Mouse (Mus musculus) hindbrain, embryonic 16.5 days (tissue): ENCODE data around the gene 4930518I15Rik. TPM values are rescaled to one million over a fixed set of nuclear protein-coding genes. Genes with fewer than 3 reads are reported as not detected.
A peak's percentile ranks its signal among the peaks of the same experiment; 100 is the strongest.
"Not testable (repeated sequence)": the region's sequence is repeated elsewhere in the genome, so short reads cannot be mapped to it uniquely, and the experiment has no call there.

Experiments
- ATAC-seq: fragments of 200-750 bp; cut with Nextera tagmentation; 2 replicates; pipeline ENCODE4 v1.8.0; 2017; ENCODE audit warnings: moderate TSS enrichment, moderate library complexity
- H3K27ac ChIP-seq: fragments of 300-500 bp; sonication (generic); 2 replicates; pipeline ENCODE4 v1.5.1; 2014; ENCODE audit warnings: low read depth, mild to moderate bottlenecking, control low read depth, low read length, moderate library complexity
- H3K27me3 ChIP-seq: fragments of 300-500 bp; sonication (generic); replicated peaks from 2 replicates; pipeline ENCODE4 v1.6.1; 2014; ENCODE audit warnings: low read length; ENCODE audit not compliant: control insufficient read depth, insufficient read depth
- H3K36me3 ChIP-seq: fragments of 300-500 bp; sonication (generic); 2 replicates; pipeline ENCODE4 v1.6.1; 2014; ENCODE audit warnings: mild to moderate bottlenecking, low read length, moderate library complexity, mixed read lengths; ENCODE audit not compliant: control insufficient read depth, insufficient read depth
- H3K4me1 ChIP-seq: fragments of 300-500 bp; sonication (generic); 2 replicates; pipeline ENCODE4 v1.6.1; 2014; ENCODE audit warnings: low read depth, low read length; ENCODE audit not compliant: control insufficient read depth, insufficient read depth
- H3K4me2 ChIP-seq: fragments of 300-500 bp; sonication (generic); 2 replicates; pipeline ENCODE4 v1.6.1; 2014; ENCODE audit warnings: mild to moderate bottlenecking, low read length, control low read depth, moderate library complexity
- H3K4me3 ChIP-seq: fragments of 300-500 bp; sonication (generic); 2 replicates; pipeline ENCODE4 v1.5.1; 2014; ENCODE audit warnings: mild to moderate bottlenecking, low read length, control low read depth, moderate library complexity
- H3K9ac ChIP-seq: fragments of 300-500 bp; sonication (generic); 2 replicates; pipeline ENCODE4 v1.6.1; 2014; ENCODE audit warnings: low read depth, mild to moderate bottlenecking, control low read depth, low read length, moderate library complexity
- H3K9me3 ChIP-seq: fragments of 300-500 bp; sonication (generic); 2 replicates; pipeline ENCODE4 v1.6.1; 2014; ENCODE audit warnings: mild to moderate bottlenecking, low read length, moderate library complexity; ENCODE audit not compliant: control insufficient read depth
- WGBS: fragments of 180-500 bp; shearing (Covaris S2); extraction: QIAGEN DNeasy Blood & Tissue Kit; methylation state at CpG from one replicate; pipeline ENCODE4 v1.1.7; 2014; 5-methylcytosine and 5-hydroxymethylcytosine counted together
- polyA plus RNA-seq: library from polyadenylated mRNA; unstranded; fragments of >200 nt; fragmentation: Nextera tagmentation; extraction: Ambion mirVana; gene quantifications from 2 replicates; pipeline ENCODE4 v1.2.1, GENCODE M21; 2015

4930518I15Rik gene
- polyA plus RNA-seq, 1 experiment from 2014 or later: 6.9 TPM

DNA sequence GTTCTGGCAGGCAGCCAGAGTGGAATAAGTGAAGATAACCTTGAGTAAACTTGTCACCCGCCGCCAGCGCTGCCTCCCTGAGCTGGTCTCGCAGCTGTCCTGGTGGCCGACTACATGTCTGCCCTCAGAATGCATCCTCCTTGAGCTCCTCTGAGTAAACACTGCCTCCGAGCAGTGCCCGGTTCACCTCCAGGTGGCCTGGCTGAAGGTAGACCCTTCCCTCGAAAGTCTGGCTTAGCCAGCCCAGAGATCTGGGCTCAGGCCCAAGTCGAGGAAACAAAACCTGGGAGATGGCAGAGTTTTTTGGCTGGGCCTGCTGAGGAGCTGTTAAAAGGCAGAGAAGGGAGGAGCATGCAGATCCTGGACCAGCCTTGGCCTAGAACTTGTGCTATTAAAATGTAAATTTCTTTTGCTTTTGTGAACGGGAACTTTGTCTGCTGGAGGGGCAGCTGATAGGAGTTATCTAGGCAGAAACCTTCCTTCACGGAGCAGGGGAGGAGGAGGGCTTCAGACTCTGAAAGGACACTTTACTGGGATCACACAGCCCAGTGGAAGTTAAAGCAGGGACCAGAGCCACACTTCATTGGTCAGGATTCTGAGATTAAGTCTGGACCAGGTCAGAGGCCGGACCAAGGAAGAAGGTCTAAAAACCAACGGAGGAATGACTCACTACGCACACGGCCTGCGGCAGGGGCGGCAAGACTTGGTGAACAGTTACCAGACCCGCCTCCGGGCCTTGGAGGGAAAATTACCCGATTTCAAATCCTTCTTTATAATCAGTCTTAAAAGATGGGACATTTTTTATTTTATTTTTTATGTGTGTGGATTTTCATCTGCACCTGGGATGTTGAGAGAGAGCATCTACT is 15.7 kb downstream of the 4930518I15Rik start:
- Histone ChIP-seq H3K36me3 (no peaks in the 10 kb centered on the region), H3K4me3 (peak overlapping the region; percentile 66), H3K27ac (peak overlapping the region; percentile 84), H3K9me3 (no peaks in the 10 kb centered on the region), H3K4me2 (peak overlapping the region; percentile 98), H3K4me1 (peaks cover 34% of the 10 kb centered on the region), H3K27me3 (peaks cover 19% of the 10 kb centered on the region), H3K9ac (peak overlapping the region; percentile 74; the same call in 1 of the 2 replicates)
- peak; percentile 43 for ATAC-seq
- 9% methylated on average over 20 of the region's 20 CpGs for WGBS

DNA sequence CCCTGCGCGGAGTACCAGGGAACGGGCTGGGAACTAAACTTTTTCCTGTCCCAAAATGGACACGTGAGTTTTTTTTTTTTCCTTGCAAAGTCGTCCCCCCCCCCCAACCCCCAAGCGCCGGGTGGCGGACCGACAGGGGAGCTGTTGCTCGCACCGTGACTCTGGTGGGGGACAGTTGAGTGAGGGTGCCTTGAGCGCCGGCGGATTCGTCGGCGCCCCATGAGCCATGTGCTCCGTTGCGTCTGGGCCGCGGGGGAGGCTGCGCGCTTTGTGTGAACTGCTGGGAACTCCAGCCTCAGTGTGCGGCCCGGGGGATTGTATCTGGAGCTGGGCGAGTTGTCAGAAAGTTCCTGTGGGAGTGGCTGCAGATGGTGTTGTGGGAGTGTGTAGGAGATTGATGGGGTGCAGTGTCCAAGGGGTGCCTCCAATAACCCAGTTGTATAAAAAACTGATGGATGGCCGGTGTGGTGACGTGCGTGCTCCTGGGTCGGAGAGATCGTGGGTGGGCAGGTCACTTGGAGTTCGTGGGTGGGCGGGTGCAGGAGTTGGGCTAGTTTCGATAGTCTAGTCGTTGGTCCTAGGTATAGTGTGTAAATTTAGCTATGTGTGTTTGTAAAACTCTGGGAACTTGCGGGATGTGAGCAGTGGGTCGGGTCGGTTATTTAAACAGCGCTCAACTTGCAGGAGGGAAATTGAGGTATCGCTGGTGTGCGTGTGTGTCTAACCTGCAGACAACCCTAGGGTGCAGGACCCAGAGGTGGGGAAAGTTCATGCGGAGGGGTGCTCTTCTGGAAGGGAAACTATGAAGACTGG is 16.5 kb downstream of the 4930518I15Rik start:
- under 1% methylated on average over 41 of the region's 42 CpGs for WGBS
- Histone ChIP-seq H3K36me3 (no peaks in the 10 kb centered on the region), H3K9me3 (no peaks in the 10 kb centered on the region), H3K27ac (peak overlapping the region; percentile 84), H3K4me3 (peak overlapping the region; percentile 66), H3K4me1 (peaks cover 34% of the 10 kb centered on the region), H3K9ac (peak overlapping the region; percentile 74), H3K4me2 (peak overlapping the region; percentile 98), H3K27me3 (peaks cover 19% of the 10 kb centered on the region)
- ATAC-seq: peak; percentile 53; the same call in 1 of the 2 replicates

DNA sequence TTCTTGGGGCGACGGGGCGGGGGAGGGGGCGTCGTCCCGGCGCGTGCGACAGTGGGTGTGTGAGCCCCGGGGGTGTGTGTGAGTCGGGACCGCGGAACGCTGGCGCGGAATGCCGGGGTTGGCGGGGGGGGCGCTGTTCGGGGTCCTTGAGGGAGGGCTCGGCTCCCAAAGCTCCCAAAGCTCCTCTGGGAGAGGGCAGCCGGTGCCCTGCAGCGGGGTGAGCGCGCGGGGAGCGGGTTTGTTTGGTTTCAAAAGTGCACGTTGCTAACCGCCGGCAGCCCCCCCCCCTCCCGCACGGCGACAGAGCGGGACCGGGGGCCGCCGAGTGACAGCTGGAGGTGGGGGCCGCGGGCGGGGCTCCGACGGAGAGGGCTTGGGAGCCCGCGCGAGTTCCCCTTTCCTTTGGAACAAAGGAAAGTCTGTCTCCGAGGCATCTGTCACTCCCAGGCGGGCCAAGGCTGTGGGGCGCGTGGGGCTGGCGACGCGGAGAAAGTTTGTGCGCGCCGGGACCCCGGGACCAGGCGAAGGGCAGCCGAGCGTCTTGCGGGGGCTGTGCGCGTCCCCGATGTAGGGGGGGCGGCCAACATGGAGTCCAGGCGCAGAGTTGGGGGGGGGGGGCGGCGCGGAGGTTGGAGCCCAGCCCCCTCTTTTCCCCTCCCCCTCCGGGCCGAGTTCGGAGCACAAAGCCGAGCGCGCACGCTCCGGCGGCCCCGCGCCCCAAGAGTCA is 17.3 kb downstream of the 4930518I15Rik start:
- Histone ChIP-seq H3K27me3 (peaks cover 19% of the 10 kb centered on the region), H3K4me3 (peak overlapping the region; percentile 66), H3K36me3 (no peaks in the 10 kb centered on the region), H3K9ac (peak overlapping the region; percentile 74), H3K4me2 (peak overlapping the region; percentile 98), H3K27ac (peak overlapping the region; percentile 84), H3K4me1 (peaks cover 34% of the 10 kb centered on the region), H3K9me3 (no peaks in the 10 kb centered on the region)
- under 1% methylated on average over 56 of the region's 79 CpGs for WGBS
- ATAC-seq: peak; percentile 25; the same call in 1 of the 2 replicates

DNA sequence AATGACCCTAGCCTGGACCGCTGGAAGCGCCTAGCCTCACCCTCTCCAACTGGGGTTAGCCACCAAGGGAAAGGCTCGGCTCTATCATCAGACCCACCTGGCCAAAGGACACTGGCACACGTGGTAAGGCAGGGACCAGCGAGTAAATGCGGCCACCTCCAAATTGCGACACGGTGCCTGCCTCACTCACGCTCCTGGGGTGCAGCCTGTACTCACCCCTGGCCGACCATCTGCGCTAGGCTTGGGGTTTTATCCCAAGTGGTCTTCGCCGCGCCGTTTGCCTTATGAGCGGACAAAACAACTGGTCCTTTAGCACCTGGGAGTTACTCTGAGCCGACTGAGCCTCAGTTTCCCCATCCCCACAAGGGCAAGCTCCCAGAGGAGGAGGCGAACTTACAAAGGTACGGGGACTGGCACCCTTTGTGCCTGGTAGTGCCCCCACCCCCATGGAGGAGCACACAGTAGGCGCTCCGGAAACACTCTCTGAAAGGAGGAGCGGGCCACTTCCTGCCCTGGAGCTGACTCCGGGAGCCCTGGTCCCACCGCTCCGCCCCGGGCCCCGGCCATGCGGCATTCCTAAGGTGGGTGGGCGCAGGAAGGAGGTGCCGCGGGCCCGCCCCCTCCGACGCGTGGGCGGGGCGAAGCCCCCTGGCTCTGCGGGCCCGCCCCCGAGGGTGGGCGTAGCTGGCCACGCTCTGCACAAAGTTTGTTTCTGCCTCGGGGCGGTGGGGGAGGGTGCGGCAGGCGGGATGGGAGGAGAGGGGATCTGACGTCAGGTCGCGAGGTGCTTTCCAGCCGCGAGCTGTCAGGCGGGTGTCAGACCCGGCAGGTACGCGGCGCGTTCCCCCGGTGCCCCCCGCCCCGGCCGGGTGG is 18.2 kb downstream of the 4930518I15Rik start, which contains the start of gene Tgif2:
TSS of gene Tgif2 (plus strand) at position 689 of the 873 bp plus-strand sequence.
- peak; percentile 69 for ATAC-seq
- Histone ChIP-seq H3K4me2 (peak within 1 kb of the TSS; percentile 98), H3K27ac (peak within 1 kb of the TSS; percentile 84), H3K9ac (peak within 1 kb of the TSS; percentile 74), H3K36me3 (no peaks in the 10 kb centered on the region), H3K27me3 (peaks cover 19% of the 10 kb centered on the region), H3K4me3 (peak within 1 kb of the TSS; percentile 66), H3K4me1 (peaks cover 29% of the 10 kb centered on the region), H3K9me3 (no peaks in the 10 kb centered on the region)
- 2% methylated on average over 56 of the region's 61 CpGs for WGBS

DNA sequence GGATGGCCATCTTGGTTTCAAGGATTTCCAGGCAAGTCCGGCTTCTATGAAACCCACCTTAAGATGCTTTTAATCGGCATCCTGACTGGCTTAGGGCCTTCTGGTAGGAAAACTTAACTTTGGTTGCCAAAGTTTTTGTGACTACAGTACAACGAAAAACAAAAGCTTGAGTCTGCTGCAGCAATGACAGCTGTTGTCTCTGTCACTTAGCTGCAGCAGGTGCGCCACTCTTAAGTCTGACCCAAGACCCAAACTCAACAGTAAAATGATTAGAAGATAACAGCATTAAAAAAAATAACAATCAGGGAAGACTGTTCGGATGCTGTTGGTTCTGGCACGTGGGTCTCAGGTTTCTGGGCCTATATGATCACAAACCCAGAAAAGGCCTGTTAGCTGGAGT is 18.9 kb downstream of the 4930518I15Rik start:
- 59% methylated on average over 6 of the region's 6 CpGs for WGBS
- H3K9me3 ChIP-seq: no peaks in the 10 kb centered on the region
- H3K4me1 ChIP-seq: peaks cover 26% of the 10 kb centered on the region
- ATAC-seq: no peak
- no peak overlapping the region; the same call in 1 of the 2 replicates for H3K4me2 ChIP-seq
- peaks cover 19% of the 10 kb centered on the region for H3K27me3 ChIP-seq
- H3K9ac ChIP-seq: no peak overlapping the region
- H3K27ac ChIP-seq: no peak overlapping the region
- no peak overlapping the region for H3K4me3 ChIP-seq
- no peaks in the 10 kb centered on the region for H3K36me3 ChIP-seq

DNA sequence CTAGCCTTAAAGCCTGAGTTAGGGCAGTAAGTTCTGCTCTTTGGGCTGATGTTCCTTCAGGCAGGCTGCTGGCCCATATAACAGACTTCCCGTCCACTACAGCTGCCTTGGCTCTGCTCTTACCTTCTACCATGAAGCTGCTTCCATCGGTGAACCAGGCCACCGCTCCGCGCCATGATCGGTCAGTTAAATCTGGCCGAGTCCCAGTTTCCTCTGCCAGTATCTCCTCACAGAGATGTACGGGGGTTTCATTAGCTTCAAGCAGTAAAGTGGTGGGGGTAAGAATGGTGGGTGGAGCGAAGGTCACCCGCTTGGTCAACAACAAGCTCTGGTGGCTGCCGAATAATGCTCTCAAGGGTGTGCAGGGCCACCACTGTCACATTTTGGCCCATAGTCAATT is 23.4 kb downstream of the 4930518I15Rik start:
- Histone ChIP-seq H3K27me3 (no peaks in the 10 kb centered on the region), H3K27ac (no peak overlapping the region), H3K9ac (no peak overlapping the region), H3K36me3 (0 out of 2 replicates have a peak, but pooled peaks cover 3% of the 10 kb centered on the region), H3K9me3 (peaks cover 7% of the 10 kb centered on the region), H3K4me2 (no peak overlapping the region), H3K4me1 (no peaks in the 10 kb centered on the region), H3K4me3 (no peak overlapping the region)
- no peak for ATAC-seq
- WGBS: 94% methylated on average over 11 of the region's 11 CpGs

DNA sequence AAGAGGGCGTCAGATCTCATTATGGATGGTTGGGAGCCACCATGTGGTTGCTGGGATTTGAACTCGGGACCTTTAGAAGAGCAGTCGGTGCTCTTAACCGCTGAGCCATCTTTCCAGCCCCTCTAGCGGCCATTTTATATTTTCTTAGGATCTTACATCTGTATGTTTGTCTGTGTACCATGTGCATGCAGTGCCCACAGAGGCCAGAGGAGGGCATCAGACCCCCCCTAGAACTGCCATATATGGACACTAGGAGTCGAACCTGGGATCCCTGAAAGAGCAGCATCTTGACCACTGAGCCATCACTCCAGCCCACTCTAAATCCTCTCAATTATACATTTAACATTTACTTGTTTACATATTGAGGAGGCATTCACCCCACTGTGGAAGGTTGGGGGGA is 32.6 kb downstream of the 4930518I15Rik start:
- not testable (repeated sequence) for ATAC-seq, H3K9me3 ChIP-seq
- 85% methylated on average over 6 of the region's 6 CpGs for WGBS

DNA sequence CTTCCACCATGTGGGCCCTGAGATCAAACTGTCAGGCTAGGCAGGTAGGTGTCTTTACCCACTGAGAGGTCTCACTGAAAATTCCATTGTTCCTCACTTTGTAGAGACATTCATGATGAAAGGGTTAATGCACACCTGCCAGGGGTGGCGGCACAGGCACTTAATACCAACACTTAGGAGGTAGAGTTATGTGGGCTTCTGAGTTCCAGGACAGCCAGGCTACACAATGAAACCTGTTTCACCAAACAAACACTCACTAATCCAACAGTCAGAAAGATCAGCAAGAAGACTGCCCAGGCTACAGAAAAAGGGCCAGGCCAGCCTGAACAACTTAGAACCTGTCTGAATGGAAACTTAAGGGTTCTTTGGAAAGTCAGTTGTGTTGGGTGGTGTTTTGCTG is 41.6 kb downstream of the 4930518I15Rik start:
- no peak for ATAC-seq
- Histone ChIP-seq H3K9me3 (no peaks in the 10 kb centered on the region), H3K4me2 (no peak overlapping the region), H3K27me3 (no peaks in the 10 kb centered on the region), H3K36me3 (no peaks in the 10 kb centered on the region), H3K9ac (no peak overlapping the region), H3K4me3 (no peak overlapping the region), H3K4me1 (peaks cover 4% of the 10 kb centered on the region; the same call in 1 of the 2 replicates), H3K27ac (no peak overlapping the region)
- WGBS: 83% methylated on average over 1 of the region's 1 CpGs

More for the DNA sequence above, 32.6 kb downstream of the 4930518I15Rik start:
- not testable (repeated sequence) for H3K27ac ChIP-seq, H3K9ac ChIP-seq, H3K36me3 ChIP-seq, H3K4me3 ChIP-seq, H3K4me1 ChIP-seq, H3K4me2 ChIP-seq, H3K27me3 ChIP-seq
